Mouse (Mus musculus) embryonic facial prominence, embryonic 14.5 days (tissue): Measurements from ENCODE around the gene Ctbp2. TPM values are rescaled to one million over a fixed set of nuclear protein-coding genes. Genes with fewer than 3 reads are reported as not detected.

ENCODE experiments used
- ATAC-seq: fragments of 200-750 bp; cut with Nextera tagmentation; 2 replicates; pipeline ENCODE4 v1.8.0; 2017; ENCODE audit warnings: low read depth, moderate number of reproducible peaks, moderate TSS enrichment
- DNase-seq: peaks from one replicate; pipeline ENCODE4 v3.0.0-alpha.2; 2015; ENCODE audit warnings: low spot score
- H3K27ac ChIP-seq: fragments of 300-500 bp; sonication (generic); replicated peaks from 2 replicates; pipeline ENCODE4 v1.5.1; 2014; ENCODE audit warnings: low read depth, mild to moderate bottlenecking, low read length, moderate library complexity
- H3K27me3 ChIP-seq: fragments of 300-500 bp; sonication (generic); replicated peaks from 2 replicates; pipeline ENCODE4 v1.6.1; 2014; ENCODE audit warnings: low read length; ENCODE audit not compliant: control insufficient read depth, insufficient read depth
- H3K36me3 ChIP-seq: fragments of 300-500 bp; sonication (generic); 2 replicates; pipeline ENCODE4 v1.6.1; 2014; ENCODE audit warnings: low read length, mixed read lengths; ENCODE audit not compliant: control insufficient read depth, insufficient read depth
- H3K4me1 ChIP-seq: fragments of 300-500 bp; sonication (generic); 2 replicates; pipeline ENCODE4 v1.6.1; 2014; ENCODE audit warnings: antibody characterized with exemption, low read length; ENCODE audit not compliant: control insufficient read depth, insufficient read depth
- H3K4me2 ChIP-seq: fragments of 300-500 bp; sonication (generic); 2 replicates; pipeline ENCODE4 v1.6.1; 2014; ENCODE audit warnings: low read depth, mild to moderate bottlenecking, low read length, moderate library complexity, mixed read lengths
- H3K4me3 ChIP-seq: fragments of 300-500 bp; sonication (generic); 2 replicates; pipeline ENCODE4 v1.5.1; 2014; ENCODE audit warnings: low read depth, mild to moderate bottlenecking, low read length
- H3K9ac ChIP-seq: fragments of 300-500 bp; sonication (generic); 2 replicates; pipeline ENCODE4 v1.6.1; 2014; ENCODE audit warnings: low read depth, mild to moderate bottlenecking, low read length, moderate library complexity, mixed read lengths
- H3K9me3 ChIP-seq: fragments of 300-500 bp; sonication (generic); 2 replicates; pipeline ENCODE4 v1.6.1; 2016; ENCODE audit warnings: low read length; ENCODE audit not compliant: control insufficient read depth
- WGBS: fragments of 180-500 bp; shearing (Covaris S2); extraction: QIAGEN DNeasy Blood & Tissue Kit; methylation state at CpG from one replicate; pipeline ENCODE4 v1.1.7; 2014; 5-methylcytosine and 5-hydroxymethylcytosine counted together
- polyA plus RNA-seq: library from polyadenylated mRNA; unstranded; fragments of >200 nt; fragmentation: Nextera tagmentation; extraction: Ambion mirVana; gene quantifications from 2 replicates; pipeline ENCODE4 v1.2.1, GENCODE M21; 2014

The Ctbp2 gene
- polyA plus RNA-seq, 1 experiment from 2014 or later = 63.0 TPM

GRCm38 (mm10) chr7:133122379-133123243 lies 1.5 kb downstream of the Ctbp2 start:
- peak; percentile 46 for DNase-seq
- 0% methylated on average over 26 of the region's 102 CpGs for WGBS
- peak overlapping the region; percentile 95 for H3K9ac ChIP-seq
- H3K9me3 ChIP-seq = no peaks in the 10 kb centered on the region
- H3K4me1 ChIP-seq = peaks cover 22% of the 10 kb centered on the region
- H3K36me3 ChIP-seq = no peaks in the 10 kb centered on the region
- no peaks in the 10 kb centered on the region; the same call in 1 of the 2 replicates for H3K27me3 ChIP-seq
- peak overlapping the region; percentile 95 for H3K4me2 ChIP-seq
- H3K4me3 ChIP-seq = peak overlapping the region; percentile 93
- peak overlapping the region; percentile 97 for H3K27ac ChIP-seq
- ATAC-seq = peak; percentile 15; the same call in 1 of the 2 replicates

- Histone ChIP-seq H3K4me2 (peak overlapping the region; percentile 95), H3K9me3 (no peaks in the 10 kb centered on the region), H3K4me1 (peaks cover 30% of the 10 kb centered on the region), H3K27ac (peak overlapping the region; percentile 97), H3K4me3 (peak overlapping the region; percentile 93), H3K9ac (peak overlapping the region; percentile 95), H3K36me3 (no peaks in the 10 kb centered on the region), H3K27me3 (no peaks in the 10 kb centered on the region; the same call in 1 of the 2 replicates)
- peak; percentile 36 for DNase-seq
- no peak for ATAC-seq
- under 1% methylated on average over 38 of the region's 94 CpGs for WGBS
Measured at GRCm38 (mm10) chr7:133121661-133122378, 2.3 kb downstream of the Ctbp2 start.

GRCm38 (mm10) chr7:133121080-133121607 lies 3.0 kb downstream of the Ctbp2 start:
- Histone ChIP-seq H3K36me3 (no peaks in the 10 kb centered on the region), H3K4me3 (peak overlapping the region; percentile 93), H3K27me3 (no peaks in the 10 kb centered on the region; the same call in 1 of the 2 replicates), H3K9ac (peak overlapping the region; percentile 95), H3K4me1 (peaks cover 37% of the 10 kb centered on the region), H3K27ac (peak overlapping the region; percentile 97), H3K4me2 (peak overlapping the region; percentile 95), H3K9me3 (no peaks in the 10 kb centered on the region)
- 5% methylated on average over 14 of the region's 14 CpGs for WGBS
- no peak for ATAC-seq
- no peak for DNase-seq

GRCm38 (mm10) chr7:133120221-133120751 lies 3.9 kb downstream of the Ctbp2 start:
- Histone ChIP-seq H3K9ac (peak overlapping the region; percentile 22), H3K4me1 (peaks cover 45% of the 10 kb centered on the region), H3K27me3 (no peaks in the 10 kb centered on the region), H3K4me3 (peak overlapping the region; percentile 93), H3K9me3 (no peaks in the 10 kb centered on the region), H3K4me2 (peak overlapping the region; percentile 95), H3K36me3 (no peaks in the 10 kb centered on the region), H3K27ac (0 out of 2 replicates have a peak overlapping the region, but pooled peaks have one; percentile 10)
- ATAC-seq (no peak), DNase-seq (no peak)
- WGBS = 13% methylated on average over 15 of the region's 15 CpGs

GRCm38 (mm10) chr7:133117815-133118214 lies 6.3 kb downstream of the Ctbp2 start:
- no peak overlapping the region for H3K27ac ChIP-seq
- H3K27me3 ChIP-seq = no peaks in the 10 kb centered on the region
- no peak overlapping the region for H3K4me3 ChIP-seq
- peak overlapping the region; percentile 24; the same call in 1 of the 2 replicates for H3K4me2 ChIP-seq
- no peaks in the 10 kb centered on the region for H3K36me3 ChIP-seq
- peaks cover 64% of the 10 kb centered on the region for H3K4me1 ChIP-seq
- 48% methylated on average over 2 of the region's 2 CpGs for WGBS
- no peaks in the 10 kb centered on the region for H3K9me3 ChIP-seq
- no peak overlapping the region for H3K9ac ChIP-seq
- ATAC-seq (no peak), DNase-seq (no peak)

- ATAC-seq = no peak
- Histone ChIP-seq H3K36me3 (no peaks in the 10 kb centered on the region), H3K27ac (no peak overlapping the region), H3K4me2 (no peak overlapping the region), H3K4me1 (peaks cover 73% of the 10 kb centered on the region), H3K4me3 (no peak overlapping the region), H3K9me3 (no peaks in the 10 kb centered on the region), H3K9ac (no peak overlapping the region), H3K27me3 (no peaks in the 10 kb centered on the region)
- no peak for DNase-seq
Measured at GRCm38 (mm10) chr7:133116542-133116941, 7.6 kb downstream of the Ctbp2 start.

- H3K27ac ChIP-seq = no peak overlapping the region
- ATAC-seq (no peak), DNase-seq (peak; percentile 40)
Measured at GRCm38 (mm10) chr7:133115886-133116285, 8.3 kb downstream of the Ctbp2 start.

GRCm38 (mm10) chr7:133114847-133115470 lies 9.2 kb downstream of the Ctbp2 start:
- no peak for ATAC-seq
- no peak overlapping the region for H3K4me3 ChIP-seq
- no peaks in the 10 kb centered on the region for H3K36me3 ChIP-seq
- no peak overlapping the region for H3K27ac ChIP-seq
- H3K27me3 ChIP-seq = no peaks in the 10 kb centered on the region
- no peak overlapping the region; the same call in 1 of the 2 replicates for H3K9ac ChIP-seq
- H3K9me3 ChIP-seq = no peaks in the 10 kb centered on the region
- peaks cover 74% of the 10 kb centered on the region for H3K4me1 ChIP-seq
- H3K4me2 ChIP-seq = peak overlapping the region; percentile 45
- 14% methylated on average over 19 of the region's 20 CpGs for WGBS
- DNase-seq = no peak

More at GRCm38 (mm10) chr7:133115886-133116285, 8.3 kb downstream of the Ctbp2 start:
- no peak overlapping the region for H3K4me3 ChIP-seq
- H3K36me3 ChIP-seq = no peaks in the 10 kb centered on the region
- H3K4me2 ChIP-seq = peak overlapping the region; percentile 45
- no peaks in the 10 kb centered on the region for H3K9me3 ChIP-seq
- peaks cover 79% of the 10 kb centered on the region for H3K4me1 ChIP-seq
- H3K27me3 ChIP-seq = no peaks in the 10 kb centered on the region
- WGBS = 16% methylated on average over 15 of the region's 15 CpGs
- no peak overlapping the region for H3K9ac ChIP-seq
